Mouse (Mus musculus) spleen, postnatal 10 days (tissue): Measurements from ENCODE around the gene Abi3.
"Not testable (repeated sequence)": the region's sequence is repeated elsewhere in the genome, so short reads cannot be mapped to it uniquely, and the experiment has no call there.

Source experiments
- DNase-seq, 2 experiments: peaks; one replicate each; pipeline ENCODE4 v3.0.0; 2021 to 2022; ENCODE audit warnings: low spot score in 2 of 2

Gene Abi3

DNA sequence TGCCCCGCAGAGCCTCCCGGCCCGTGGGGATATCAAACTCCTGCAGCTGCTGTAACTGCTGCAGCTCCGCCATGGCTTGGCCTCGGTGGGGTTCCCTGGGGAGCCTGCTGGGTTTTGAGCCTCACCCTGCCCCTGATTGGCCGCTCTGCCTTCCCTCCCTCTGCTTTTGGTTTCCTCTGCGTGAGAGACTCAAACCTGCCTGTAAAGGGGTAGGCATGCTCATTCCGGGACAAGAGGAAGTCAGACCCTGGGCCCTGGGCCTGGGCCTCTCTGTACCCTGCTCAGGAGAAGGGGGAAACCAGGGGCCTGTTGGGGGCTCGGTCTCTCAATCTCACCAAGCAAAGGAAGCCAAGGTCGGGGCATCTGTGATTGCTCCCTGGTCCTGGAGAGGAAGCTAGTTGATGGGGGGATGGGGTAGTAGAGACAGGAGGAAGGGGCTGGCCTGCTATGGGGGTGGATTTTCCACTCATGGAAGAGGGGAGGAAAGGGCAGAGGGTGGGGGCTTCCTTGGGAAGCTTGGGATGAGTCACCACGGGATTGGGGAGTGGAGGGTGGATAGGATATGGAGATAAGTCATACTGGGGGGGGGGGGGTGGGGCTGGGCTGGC is at the start of gene Abi3:
TSS of gene Abi3 (minus strand) at position 403 of the 608 bp plus-strand sequence.
- peak; percentile 61 to 81 for DNase-seq

DNA sequence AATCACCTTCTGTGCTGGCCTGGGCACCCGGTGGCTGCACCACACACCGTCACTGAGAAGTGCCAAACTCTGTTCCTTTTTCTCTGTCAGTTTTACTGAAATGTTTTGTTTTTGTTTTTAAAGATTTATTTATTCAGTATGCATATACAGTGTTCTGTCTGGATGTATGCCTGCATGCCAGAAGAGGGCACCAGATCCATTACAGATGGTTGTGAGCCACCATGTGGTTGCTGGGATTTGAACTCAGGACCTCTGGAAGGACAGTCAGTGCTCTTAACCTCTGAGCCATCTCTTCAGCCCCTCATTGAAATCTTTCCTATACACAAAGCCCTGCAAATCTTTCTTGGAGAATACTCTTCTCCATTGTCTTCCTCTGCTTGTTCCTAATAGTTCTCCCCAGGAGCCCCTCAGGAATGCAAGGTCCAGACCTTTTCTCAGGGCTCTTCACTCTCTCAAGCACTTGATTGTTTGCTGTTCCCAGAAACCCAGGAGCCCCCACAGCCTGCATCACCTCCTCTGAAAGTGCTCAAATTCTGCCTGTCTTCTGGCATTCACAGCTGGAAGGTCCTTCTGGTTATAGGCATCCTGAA is 48.3 kb upstream of the Abi3 start:
- no peak for DNase-seq

GRCm38 (mm10) chr11:95879861-95880260 is 37.6 kb upstream of the Abi3 start:
- DNase-seq: not testable (repeated sequence)

DNA sequence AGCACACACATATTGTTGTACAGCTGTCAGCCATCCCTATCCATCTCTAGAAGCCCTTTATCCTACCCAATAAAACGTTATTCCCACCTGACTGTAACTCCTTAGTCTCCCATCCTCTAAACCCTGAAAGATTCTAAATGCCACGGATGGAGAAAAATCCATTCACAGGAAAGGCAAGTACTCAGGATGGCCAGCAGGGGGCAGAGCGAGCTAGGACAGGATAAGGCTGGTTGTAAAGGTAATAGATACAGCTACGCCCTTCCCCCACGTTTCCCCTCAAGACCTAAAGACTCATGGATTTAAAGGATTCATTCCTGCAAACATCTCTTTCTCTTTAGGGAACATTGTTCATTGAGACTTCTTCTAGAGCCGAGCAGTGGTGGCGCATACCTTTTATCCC is 34.0 kb upstream of the Abi3 start:
- peak; percentile 42 to 81 for DNase-seq

DNA sequence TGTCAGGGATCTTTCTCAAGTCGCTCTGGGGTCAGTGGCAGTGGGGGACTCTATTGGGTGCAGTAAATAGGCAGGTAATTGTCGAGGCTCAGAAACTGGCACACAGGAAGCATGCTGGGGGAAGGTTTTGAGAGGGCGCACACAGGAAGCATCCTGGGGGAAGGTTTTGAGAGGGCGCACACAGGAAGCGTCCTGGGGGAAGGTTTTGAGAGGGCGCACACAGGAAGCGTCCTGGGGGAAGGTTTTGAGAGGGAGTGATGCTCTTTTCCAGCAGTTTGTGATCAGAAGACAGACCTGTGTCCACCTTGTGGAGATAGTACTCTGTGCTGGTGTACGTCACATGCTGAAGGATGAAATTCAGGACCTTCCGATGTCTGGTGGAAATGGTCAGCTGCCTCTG is 33.5 kb upstream of the Abi3 start:
- no peak for DNase-seq

DNA sequence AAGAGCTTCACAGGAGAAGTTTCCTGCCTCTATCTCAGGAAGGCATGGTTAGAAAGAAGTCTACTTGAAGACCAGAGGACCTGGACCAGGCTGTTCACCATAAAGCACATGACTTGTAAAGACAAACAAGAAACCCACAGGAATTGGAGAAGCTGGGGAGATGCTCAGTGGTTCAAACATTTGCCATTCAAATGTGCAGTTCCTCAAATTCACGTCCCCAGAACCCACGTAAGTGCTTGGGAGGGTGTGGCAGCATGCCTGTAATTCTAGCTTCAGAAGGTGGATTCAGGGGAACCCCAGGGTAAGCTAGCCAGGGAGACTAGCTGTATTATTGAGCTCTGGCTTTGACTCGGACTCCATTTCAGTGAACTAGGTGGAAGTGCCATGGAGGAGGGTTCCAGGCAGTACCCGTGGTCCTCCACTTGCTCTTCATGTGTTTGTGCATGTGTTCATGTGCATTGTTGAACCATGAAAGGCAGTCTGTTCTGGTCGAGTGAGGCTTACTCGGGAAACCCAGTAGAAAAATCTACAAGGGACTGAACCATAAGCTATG is 27.7 kb upstream of the Abi3 start:
- no peak for DNase-seq

GRCm38 (mm10) chr11:95869442-95869841 is 27.2 kb upstream of the Abi3 start:
- no peak for DNase-seq

GRCm38 (mm10) chr11:95861397-95861796 is 19.1 kb upstream of the Abi3 start:
- DNase-seq: no peak

DNA sequence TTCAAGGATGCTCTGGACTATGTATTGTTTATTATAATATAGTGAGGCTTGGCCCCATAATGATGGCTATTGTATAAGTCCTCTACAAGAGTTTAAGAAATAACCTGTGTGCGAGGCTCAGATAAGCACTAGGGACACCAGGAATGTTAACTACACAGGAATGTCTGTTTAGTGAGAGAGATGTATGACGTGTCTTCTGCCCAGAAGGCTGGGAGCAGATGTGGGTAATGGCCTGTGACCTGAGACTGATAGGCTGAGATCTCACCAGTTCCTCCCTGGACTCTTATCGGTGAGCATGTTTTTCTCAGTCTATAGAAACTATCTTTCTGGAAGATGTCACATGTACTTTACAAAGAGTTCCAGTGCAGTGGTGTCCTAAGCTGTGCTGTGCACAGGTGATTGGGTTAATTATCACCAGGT is 17.8 kb upstream of the Abi3 start:
- peak; percentile 37 to 43 for DNase-seq

DNA sequence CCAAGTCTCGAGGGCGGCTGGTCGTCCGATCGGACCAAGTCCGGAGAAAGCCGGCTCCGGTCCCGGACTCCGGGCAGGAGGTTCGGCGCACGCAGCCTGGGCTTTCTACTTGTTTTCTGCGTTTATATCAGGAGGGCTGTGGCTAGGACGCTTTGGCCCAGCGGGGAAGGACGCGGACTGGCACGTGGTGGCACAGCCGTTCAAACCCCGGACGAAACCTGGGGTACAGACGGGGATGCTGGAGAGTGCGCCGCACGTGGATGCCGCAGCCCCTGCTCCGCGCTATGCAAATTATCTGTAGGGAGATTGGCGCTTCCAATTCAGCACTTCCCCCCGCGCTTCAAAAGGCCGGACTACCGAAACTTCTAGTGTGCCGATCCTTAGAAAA is 17.2 kb upstream of the Abi3 start:
- peak in 1 of 2 experiments; percentile 72 for DNase-seq

DNA sequence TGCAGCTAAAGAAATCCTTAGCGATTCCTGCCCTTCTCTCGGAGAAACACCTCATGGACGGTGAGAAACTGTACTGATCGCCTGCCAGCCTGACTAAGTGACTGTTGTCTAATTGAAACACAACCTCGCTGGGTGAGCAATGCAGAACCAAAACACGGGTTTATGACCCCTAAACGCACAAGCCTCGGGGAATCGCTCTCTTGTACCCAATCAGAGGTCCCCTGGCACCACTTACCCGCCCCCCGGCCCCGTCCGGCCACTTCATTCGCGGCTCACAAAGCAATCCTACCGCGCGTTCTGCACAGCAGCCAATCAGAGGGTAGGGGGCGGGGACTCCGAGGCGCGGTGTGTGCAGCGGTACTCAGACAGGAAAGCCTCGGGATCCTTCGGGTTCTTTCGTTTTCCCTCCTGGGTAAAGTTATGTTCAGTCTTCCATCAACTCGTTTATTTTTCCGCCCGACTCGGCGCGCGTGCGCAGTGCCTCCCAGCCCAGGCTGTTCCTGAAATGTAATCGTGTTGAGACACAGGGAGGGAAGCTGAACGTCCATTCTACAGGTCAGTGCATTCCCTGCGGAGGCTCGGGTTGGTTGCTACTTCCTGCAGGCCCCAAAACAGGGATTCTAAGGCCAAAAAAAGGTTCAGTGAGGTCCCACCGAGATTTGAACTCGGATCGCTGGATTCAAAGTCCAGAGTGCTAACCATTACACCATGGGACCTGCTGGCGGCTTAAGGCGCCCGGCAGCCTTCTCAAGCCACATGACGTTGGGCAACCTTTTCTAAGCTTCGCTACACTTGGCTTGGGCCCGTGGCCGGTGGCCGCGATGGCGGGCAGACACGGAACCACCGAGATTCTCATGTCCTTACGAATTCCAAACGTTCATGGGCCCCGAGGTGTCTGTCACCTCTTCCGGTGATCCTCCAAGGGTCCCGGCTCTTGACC is 16.5 kb upstream of the Abi3 start:
- peak; percentile 95 to 98 for DNase-seq

GRCm38 (mm10) chr11:95857716-95858527 is 15.6 kb upstream of the Abi3 start:
- no peak for DNase-seq

DNA sequence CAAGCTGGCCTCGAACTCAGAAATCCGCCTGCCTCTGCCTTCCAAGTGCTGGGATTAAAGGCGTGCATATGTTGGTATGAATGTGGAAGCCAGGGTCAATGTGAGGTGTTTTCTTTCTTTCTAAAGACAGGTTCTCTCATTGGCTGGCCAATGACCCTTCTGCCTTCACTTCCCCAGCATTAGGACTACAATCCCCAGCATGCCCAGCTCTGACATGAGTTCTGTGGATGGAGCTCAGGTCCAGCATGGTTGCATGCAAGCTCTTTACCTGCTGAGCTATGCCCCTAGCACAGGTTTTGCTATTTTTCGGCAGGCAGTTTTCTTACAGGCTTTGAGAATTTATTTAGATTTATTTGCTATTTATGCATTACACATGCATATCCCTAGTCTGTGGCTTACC is 15.0 kb upstream of the Abi3 start:
- peak in 1 of 2 experiments; percentile 49 for DNase-seq

GRCm38 (mm10) chr11:95853684-95854083 is 11.4 kb upstream of the Abi3 start:
- DNase-seq: peak in 1 of 2 experiments; percentile 78

GRCm38 (mm10) chr11:95850898-95851297 is 8.6 kb upstream of the Abi3 start:
- DNase-seq: no peak

DNA sequence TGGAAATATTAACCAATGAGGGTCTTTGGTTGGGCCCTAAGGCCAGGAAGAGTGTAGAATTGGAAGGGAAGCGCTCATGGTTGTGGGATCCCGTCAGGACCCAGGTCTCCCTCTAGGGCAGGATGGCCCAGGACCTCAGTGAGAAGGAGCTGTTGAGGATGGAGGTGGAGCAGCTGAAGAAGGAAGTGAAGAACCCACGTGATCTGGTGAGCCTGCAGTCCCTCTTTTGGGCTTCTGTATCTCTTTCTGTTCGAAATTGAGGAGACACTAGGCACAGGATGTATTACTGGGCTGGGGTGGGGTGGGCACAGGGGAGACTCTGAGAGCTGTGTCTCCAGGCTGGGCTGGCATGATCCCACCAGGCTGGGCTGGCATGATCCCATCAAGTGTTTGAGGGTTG is 2.7 kb upstream of the Abi3 start:
- no peak for DNase-seq

- peak in 1 of 2 experiments; percentile 30 for DNase-seq
Observed at GRCm38 (mm10) chr11:95843421-95843950, 1.2 kb upstream of the Abi3 start.

DNA sequence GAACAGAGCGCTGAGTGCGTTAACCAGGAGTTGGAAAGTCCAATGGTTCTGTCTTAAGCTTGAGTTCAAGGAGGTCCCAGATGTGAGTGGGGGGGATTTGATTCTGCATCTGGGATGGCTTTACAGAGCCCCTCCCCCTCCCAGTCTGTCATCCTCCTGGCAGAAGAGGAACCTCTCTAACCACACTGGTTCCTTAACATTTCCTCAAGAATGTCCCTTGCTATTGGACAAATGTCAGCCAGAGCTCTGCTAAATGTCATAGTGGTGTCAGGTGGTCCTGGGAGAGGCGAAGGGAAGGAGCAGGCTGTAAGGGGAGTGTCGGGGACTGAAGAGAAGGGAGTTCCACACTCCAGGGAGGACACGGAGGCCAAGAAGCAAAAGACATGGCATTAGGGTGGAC is 677 bp upstream of the Abi3 start:
- no peak for DNase-seq

DNA sequence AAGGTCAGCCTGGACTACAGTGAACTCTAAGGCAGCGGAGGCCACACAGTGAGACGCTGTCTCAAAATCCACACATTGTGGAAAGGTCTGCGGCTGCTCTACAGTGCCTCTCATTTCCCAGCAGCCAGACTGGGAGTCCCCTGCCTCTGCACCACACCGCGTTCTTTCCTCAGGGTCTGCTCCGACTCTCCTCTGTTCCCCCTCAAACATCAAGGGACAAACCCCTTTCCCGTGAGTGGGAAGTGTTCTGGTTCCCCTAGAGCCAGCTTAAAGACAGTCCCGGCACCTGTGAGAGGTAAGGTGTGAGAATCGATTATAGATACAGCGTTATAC is 812 bp downstream of the Abi3 start:
- no peak for DNase-seq

DNA sequence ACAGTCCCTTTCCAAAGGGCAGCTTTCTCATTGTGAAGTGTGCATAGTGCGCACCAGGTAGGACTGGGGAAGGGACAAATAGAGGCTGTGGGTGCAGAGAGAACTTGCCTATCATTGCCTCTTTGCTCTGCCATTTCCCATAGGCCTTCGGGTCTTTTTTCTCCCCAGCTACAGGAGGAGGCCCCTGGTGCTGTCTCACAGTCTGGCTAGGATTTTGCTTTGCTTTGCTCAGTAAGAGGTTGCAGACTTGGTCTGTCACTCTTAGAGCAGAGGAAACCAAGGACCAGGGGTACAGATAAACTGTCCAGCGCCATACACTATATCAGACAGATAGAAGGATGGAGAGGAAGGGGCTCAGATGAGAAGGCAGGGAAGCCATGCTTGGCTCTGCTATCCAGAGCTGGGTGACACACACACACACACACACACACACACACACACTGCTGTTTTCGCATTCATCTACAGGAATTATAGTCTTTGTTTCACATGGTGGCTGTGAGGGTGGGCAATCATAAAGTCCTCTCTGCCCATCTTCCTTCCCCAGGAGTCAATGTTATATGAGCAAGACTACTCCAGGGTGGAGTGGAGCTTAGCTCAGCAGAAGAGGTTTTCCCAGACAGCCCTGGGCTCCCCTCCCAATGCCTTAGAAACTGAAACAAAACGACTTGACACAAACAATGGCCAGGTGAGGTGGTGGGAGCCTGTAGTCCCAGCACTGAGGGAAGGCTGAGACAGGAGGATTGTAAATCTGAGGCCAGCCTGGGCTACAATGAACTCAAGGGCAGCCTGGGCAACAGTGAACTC is 1.4 kb downstream of the Abi3 start:
- DNase-seq: no peak
